Mouse (Mus musculus) bone marrow macrophage, adult 2 months (primary cell): ENCODE results near the gene Dlg5. TPM values are rescaled to one million over a fixed set of nuclear protein-coding genes. Genes with fewer than 3 reads are reported as not detected.

Experiments used
- H3K27ac ChIP-seq: 2 replicates; pipeline ENCODE4 v1.5.1; 2012; ENCODE audit warnings: low read depth, low read length; ENCODE audit not compliant: insufficient read depth
- H3K4me1 ChIP-seq: 2 replicates; pipeline ENCODE4 v1.6.1; 2012; ENCODE audit warnings: low read length; ENCODE audit not compliant: control insufficient read depth, insufficient read depth
- H3K4me3 ChIP-seq: 2 replicates; pipeline ENCODE4 v1.5.1; 2012; ENCODE audit warnings: mild to moderate bottlenecking, low read length, moderate library complexity; ENCODE audit not compliant: insufficient read depth
- CTCF ChIP-seq: IDR thresholded peaks from 2 replicates; pipeline ENCODE4 v1.5.1; 2012; ENCODE audit warnings: low read depth, mild to moderate bottlenecking, low read length, moderate library complexity
- POLR2A ChIP-seq: IDR thresholded peaks from 2 replicates; pipeline ENCODE4 v1.6.1; 2012; ENCODE audit warnings: mild to moderate bottlenecking, low read depth, low read length, borderline replicate concordance
- polyA plus RNA-seq: library from polyadenylated mRNA; stranded (reverse); fragments of >200 nt; gene quantifications from 2 replicates; pipeline ENCODE4 v1.2.4, GENCODE M21; 2012; ENCODE audit not compliant: missing spikeins, insufficient read depth, insufficient read length

The Dlg5 gene
- polyA plus RNA-seq, 1 experiment = 0.29 TPM

- TF ChIP-seq POLR2A = no peak
- no peak for TF ChIP-seq CTCF
- Histone ChIP-seq H3K27ac (no peak overlapping the region), H3K4me1 (no peaks in the 10 kb centered on the region), H3K4me3 (no peak overlapping the region)
Observed at GRCm38 (mm10) chr14:24090790-24091189, 154.9 kb downstream of the Dlg5 start.

DNA sequence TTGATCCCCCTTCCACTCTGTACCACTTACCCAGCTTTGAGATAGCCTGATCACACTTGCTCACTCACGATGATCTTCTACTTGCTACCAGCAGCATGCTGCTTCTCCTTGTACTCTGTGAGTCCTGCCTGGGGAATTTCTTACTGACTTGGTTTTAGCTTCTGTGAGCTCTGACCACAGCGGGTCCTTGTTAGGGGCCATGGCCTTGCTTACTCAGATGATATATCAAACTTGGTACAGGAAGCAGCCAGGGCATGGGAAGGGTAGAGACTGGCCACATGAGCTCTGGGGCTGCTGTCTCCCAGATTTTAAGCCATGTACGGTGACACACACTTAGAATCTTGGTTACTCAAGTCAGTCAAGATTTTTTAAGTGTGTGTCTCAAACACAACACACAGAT lies 156.5 kb downstream of the Dlg5 start:
- TF ChIP-seq CTCF (no peak), POLR2A (no peak)
- Histone ChIP-seq H3K27ac (no peak overlapping the region), H3K4me3 (no peak overlapping the region)

GRCm38 (mm10) chr14:24087430-24087829 lies 158.3 kb downstream of the Dlg5 start:
- H3K27ac ChIP-seq = no peak overlapping the region
- no peak for TF ChIP-seq CTCF
- no peak for TF ChIP-seq POLR2A
- no peaks in the 10 kb centered on the region for H3K4me1 ChIP-seq
- H3K4me3 ChIP-seq = no peak overlapping the region

More for the DNA sequence above, 156.5 kb downstream of the Dlg5 start:
- no peaks in the 10 kb centered on the region for H3K4me1 ChIP-seq

DNA sequence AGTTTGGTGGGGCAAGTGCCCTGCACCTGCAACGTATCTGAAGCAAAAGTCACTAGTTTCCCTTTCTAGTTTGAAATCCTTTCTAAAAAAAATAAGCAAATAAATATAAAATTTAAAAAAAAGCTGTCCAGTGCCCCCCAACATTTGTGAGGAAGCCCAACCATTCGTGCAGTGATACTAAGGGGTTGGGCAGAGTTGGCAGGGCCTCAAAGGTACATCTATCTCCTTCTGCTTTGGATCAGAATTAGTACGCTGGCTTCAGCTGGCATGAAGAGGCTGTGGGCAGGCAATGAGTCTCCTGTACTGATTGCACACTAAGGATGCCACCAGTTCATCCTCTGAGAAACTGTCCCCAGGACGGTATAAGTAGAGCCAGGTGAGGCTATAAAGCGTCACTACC lies 159.2 kb downstream of the Dlg5 start:
- H3K4me3 ChIP-seq = no peak overlapping the region
- H3K27ac ChIP-seq = no peak overlapping the region
- no peaks in the 10 kb centered on the region for H3K4me1 ChIP-seq
- no peak for TF ChIP-seq CTCF
- no peak for TF ChIP-seq POLR2A

Other genes starting within 250 kb of the Dlg5 start
- gene Kcnma1, start 231.4 kb downstream of the Dlg5 start, polyA plus RNA-seq = 0.75 TPM in 1 of 2 replicates, not detected in the other
- not detected in 2 replicates for gene E330034G19Rik, start 47.3 kb upstream of the Dlg5 start, polyA plus RNA-seq
- 16.5 and 17.5 TPM in 2 replicates for gene Polr3a, start 241.1 kb upstream of the Dlg5 start, polyA plus RNA-seq
- 2,792 and 3,232 TPM in 2 replicates for gene Rps24, start 241.2 kb upstream of the Dlg5 start, polyA plus RNA-seq